Mouse (Mus musculus): ENCODE results near the gene Zfpl1. TPM values are rescaled to one million over a fixed set of nuclear protein-coding genes. Genes with fewer than 3 reads are reported as not detected.

Zfpl1 gene
- polyA plus RNA-seq, 1 experiment from 2014 or later = 77.7 TPM

DNA sequence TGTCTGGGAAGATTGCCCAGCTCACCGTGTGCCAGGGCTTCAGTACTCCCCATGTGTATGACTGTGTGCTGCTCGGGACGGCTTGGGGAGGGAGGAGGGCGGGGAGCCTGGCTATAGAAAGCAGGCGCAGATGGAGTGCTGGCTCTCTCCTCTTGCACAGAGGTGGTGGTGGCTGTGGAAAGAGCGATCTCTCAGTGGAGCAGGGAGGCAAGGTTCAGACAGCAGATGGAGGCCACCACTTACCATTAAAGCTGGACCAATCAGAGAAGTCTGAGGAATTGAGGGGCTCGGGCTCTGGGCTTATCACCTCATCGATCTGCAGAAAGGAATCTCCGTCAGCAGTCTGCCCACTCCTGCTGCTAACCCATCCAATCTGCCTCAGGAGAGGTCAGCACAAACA, 2.6 kb downstream of the Zfpl1 start, which contains the start of gene Gm28374:
Gm28374 (minus strand) TSS at position 101 of the 400 bp plus-strand sequence.
- no peak within 1 kb of the TSS for H3K9ac ChIP-seq (replicated peaks; ENCODE audit: low read depth, low read length)
- peaks cover 11% of the 10 kb centered on the region for H3K4me1 ChIP-seq (ENCODE audit: control insufficient read depth, insufficient read depth, low read length)
- no peak within 1 kb of the TSS for H3K4me3 ChIP-seq (ENCODE audit: low read depth, low read length)
- no peaks in the 10 kb centered on the region for H3K27me3 ChIP-seq (ENCODE audit: control insufficient read depth, insufficient read depth, low read length)
- peaks cover 34% of the 10 kb centered on the region for H3K36me3 ChIP-seq (ENCODE audit: control insufficient read depth, insufficient read depth, low read length)
- WGBS = 89% methylated on average over 9 of the region's 9 CpGs
- H3K4me2 ChIP-seq (replicated peaks; ENCODE audit: low read depth, low read length) = no peak within 1 kb of the TSS
- no peak for ATAC-seq (ENCODE audit: insufficient number of reproducible peaks, insufficient read depth, low FRiP score, low read depth)
- H3K27ac ChIP-seq (ENCODE audit: low read length) = no peak within 1 kb of the TSS
- no peaks in the 10 kb centered on the region for H3K9me3 ChIP-seq (ENCODE audit: control insufficient read depth, low read depth, low read length)

- Histone ChIP-seq H3K9ac (replicated peaks; ENCODE audit: low read depth, low read length) (no peak within 1 kb of the TSS), H3K9me3 (ENCODE audit: control insufficient read depth, low read depth, low read length) (no peaks in the 10 kb centered on the region), H3K36me3 (ENCODE audit: control insufficient read depth, insufficient read depth, low read length) (peaks cover 31% of the 10 kb centered on the region), H3K4me2 (replicated peaks; ENCODE audit: low read depth, low read length) (no peak within 1 kb of the TSS), H3K27me3 (ENCODE audit: control insufficient read depth, insufficient read depth, low read length) (no peaks in the 10 kb centered on the region), H3K4me1 (ENCODE audit: control insufficient read depth, insufficient read depth, low read length) (peaks cover 14% of the 10 kb centered on the region), H3K4me3 (ENCODE audit: low read depth, low read length) (no peak within 1 kb of the TSS), H3K27ac (ENCODE audit: low read length) (no peak within 1 kb of the TSS)
- 89% methylated on average over 12 of the region's 12 CpGs for WGBS
- no peak for ATAC-seq (ENCODE audit: insufficient number of reproducible peaks, insufficient read depth, low FRiP score, low read depth)
Measured at GRCm38 (mm10) chr19:6079983-6080480, 4.7 kb downstream of the Zfpl1 start, which contains the start of gene Tmem262. Tmem262 (plus strand) TSS chr19:6080033.

GRCm38 (mm10) chr19:6076564-6077393, 8.0 kb downstream of the Zfpl1 start, which contains the start of gene Vps51:
Vps51 (minus strand) TSS chr19:6077231.
- peak; percentile 84 for ATAC-seq (ENCODE audit: insufficient number of reproducible peaks, insufficient read depth, low FRiP score, low read depth)
- Histone ChIP-seq H3K9ac (replicated peaks; ENCODE audit: low read depth, low read length) (peak within 1 kb of the TSS; percentile 65), H3K27ac (ENCODE audit: low read length) (peak within 1 kb of the TSS; percentile 85), H3K27me3 (ENCODE audit: control insufficient read depth, insufficient read depth, low read length) (no peaks in the 10 kb centered on the region), H3K4me3 (ENCODE audit: low read depth, low read length) (peak within 1 kb of the TSS; percentile 79), H3K4me2 (replicated peaks; ENCODE audit: low read depth, low read length) (peak within 1 kb of the TSS; percentile 86), H3K9me3 (ENCODE audit: control insufficient read depth, low read depth, low read length) (no peaks in the 10 kb centered on the region), H3K4me1 (ENCODE audit: control insufficient read depth, insufficient read depth, low read length) (peaks cover 7% of the 10 kb centered on the region; the same call in 1 of the 2 replicates), H3K36me3 (ENCODE audit: control insufficient read depth, insufficient read depth, low read length) (peaks cover 30% of the 10 kb centered on the region)
- 1% methylated on average over 33 of the region's 33 CpGs for WGBS

DNA sequence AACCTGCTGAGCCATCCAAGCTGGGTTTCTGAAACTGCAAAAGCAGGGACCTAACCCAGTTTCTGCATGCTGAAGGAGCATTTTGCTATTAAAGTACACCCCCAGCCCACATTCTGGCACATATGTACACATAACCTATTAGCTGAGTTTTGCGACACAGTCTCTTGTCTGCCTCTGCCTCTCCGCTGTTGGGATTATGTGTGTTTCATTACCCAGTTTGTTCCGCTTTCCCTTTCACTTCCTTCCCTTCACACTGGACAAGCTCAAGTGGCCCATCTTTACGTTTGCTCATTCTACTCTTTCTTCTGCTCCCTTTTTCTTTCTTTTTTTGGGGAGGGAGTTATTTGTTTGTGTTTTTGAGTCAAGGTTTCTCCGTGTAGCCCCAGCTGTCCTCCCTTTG, 10.9 kb downstream of the Zfpl1 start:
- no peak overlapping the region for H3K4me2 ChIP-seq (replicated peaks; ENCODE audit: low read depth, low read length)
- H3K4me1 ChIP-seq (ENCODE audit: control insufficient read depth, insufficient read depth, low read length) = peaks cover 7% of the 10 kb centered on the region; the same call in 1 of the 2 replicates
- WGBS = 93% methylated on average over 5 of the region's 5 CpGs
- ATAC-seq (ENCODE audit: insufficient number of reproducible peaks, insufficient read depth, low FRiP score, low read depth) = no peak
- H3K4me3 ChIP-seq (ENCODE audit: low read depth, low read length) = no peak overlapping the region
- H3K36me3 ChIP-seq (ENCODE audit: control insufficient read depth, insufficient read depth, low read length) = peaks cover 25% of the 10 kb centered on the region
- no peaks in the 10 kb centered on the region for H3K9me3 ChIP-seq (ENCODE audit: control insufficient read depth, low read depth, low read length)
- no peaks in the 10 kb centered on the region for H3K27me3 ChIP-seq (ENCODE audit: control insufficient read depth, insufficient read depth, low read length)
- H3K27ac ChIP-seq (ENCODE audit: low read length) = no peak overlapping the region
- H3K9ac ChIP-seq (replicated peaks; ENCODE audit: low read depth, low read length) = no peak overlapping the region

DNA sequence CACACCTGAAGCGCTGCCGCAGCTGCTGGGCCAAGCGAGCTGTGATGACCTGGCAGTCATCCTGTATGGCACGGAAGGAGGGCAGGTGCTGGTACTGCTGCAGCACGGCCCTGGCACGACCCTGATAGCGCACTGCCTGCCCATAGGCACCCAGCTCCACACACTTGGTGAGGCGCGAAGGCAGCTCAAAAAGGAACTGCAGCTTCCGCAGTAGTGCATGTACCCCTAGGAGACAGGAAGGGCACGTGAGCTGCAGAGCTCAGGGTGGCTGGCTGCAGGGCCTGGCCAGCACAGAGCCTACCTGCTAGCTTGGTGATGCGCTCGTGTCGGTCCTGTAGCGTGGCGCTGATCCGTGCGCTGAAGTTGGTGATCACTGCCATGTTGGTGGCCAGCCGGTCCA, 13.5 kb downstream of the Zfpl1 start:
- WGBS = 92% methylated on average over 19 of the region's 19 CpGs
- no peak for ATAC-seq (ENCODE audit: insufficient number of reproducible peaks, insufficient read depth, low FRiP score, low read depth)
- Histone ChIP-seq H3K9ac (replicated peaks; ENCODE audit: low read depth, low read length) (no peak overlapping the region), H3K4me3 (ENCODE audit: low read depth, low read length) (no peak overlapping the region), H3K36me3 (ENCODE audit: control insufficient read depth, insufficient read depth, low read length) (peaks cover 25% of the 10 kb centered on the region), H3K4me1 (ENCODE audit: control insufficient read depth, insufficient read depth, low read length) (peaks cover 13% of the 10 kb centered on the region; the same call in 1 of the 2 replicates), H3K4me2 (replicated peaks; ENCODE audit: low read depth, low read length) (no peak overlapping the region), H3K9me3 (ENCODE audit: control insufficient read depth, low read depth, low read length) (no peaks in the 10 kb centered on the region), H3K27me3 (ENCODE audit: control insufficient read depth, insufficient read depth, low read length) (no peaks in the 10 kb centered on the region), H3K27ac (ENCODE audit: low read length) (no peak overlapping the region)

DNA sequence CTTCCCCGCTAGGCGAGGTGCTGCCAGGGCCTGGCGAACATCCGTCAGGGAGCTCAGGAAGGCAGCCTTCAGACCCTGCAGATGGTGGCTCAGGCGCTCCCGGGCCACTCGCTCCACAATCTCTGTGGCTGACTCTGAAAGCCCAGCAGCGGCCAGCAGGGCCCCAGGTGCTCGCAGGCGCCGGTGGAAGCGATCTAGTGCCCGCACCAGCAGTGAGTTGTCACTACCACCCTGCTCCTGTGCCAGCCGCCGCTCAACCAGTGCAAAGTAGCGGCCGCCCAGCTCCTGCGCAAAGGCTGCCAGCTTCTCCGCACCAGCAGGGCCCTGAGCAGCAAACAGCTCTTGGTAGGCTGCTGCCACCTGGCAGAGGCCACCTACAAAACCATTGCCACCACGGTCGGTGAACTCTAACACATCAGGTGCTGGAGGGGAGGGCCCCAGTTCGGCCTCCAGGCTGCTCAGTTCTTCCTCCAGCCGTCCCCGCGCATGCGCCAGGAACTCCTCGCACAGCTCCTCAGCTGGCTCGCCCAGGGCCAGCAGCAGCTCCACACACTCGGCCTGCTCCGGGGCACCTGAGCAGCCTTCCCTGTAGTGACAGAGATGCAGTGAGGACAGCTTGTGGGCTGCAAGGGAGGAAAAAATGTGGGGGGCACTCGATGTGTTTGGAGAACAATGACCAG, 14.0 kb downstream of the Zfpl1 start:
- Histone ChIP-seq H3K27me3 (ENCODE audit: control insufficient read depth, insufficient read depth, low read length) (no peaks in the 10 kb centered on the region), H3K36me3 (ENCODE audit: control insufficient read depth, insufficient read depth, low read length) (peaks cover 25% of the 10 kb centered on the region), H3K4me2 (replicated peaks; ENCODE audit: low read depth, low read length) (no peak overlapping the region), H3K9me3 (ENCODE audit: control insufficient read depth, low read depth, low read length) (no peaks in the 10 kb centered on the region), H3K4me1 (ENCODE audit: control insufficient read depth, insufficient read depth, low read length) (peaks cover 8% of the 10 kb centered on the region; the same call in 1 of the 2 replicates), H3K27ac (ENCODE audit: low read length) (no peak overlapping the region), H3K4me3 (ENCODE audit: low read depth, low read length) (no peak overlapping the region), H3K9ac (replicated peaks; ENCODE audit: low read depth, low read length) (no peak overlapping the region)
- 92% methylated on average over 31 of the region's 31 CpGs for WGBS
- no peak for ATAC-seq (ENCODE audit: insufficient number of reproducible peaks, insufficient read depth, low FRiP score, low read depth)

- Histone ChIP-seq H3K27ac (ENCODE audit: low read length) (no peak overlapping the region), H3K27me3 (ENCODE audit: control insufficient read depth, insufficient read depth, low read length) (no peaks in the 10 kb centered on the region), H3K4me2 (replicated peaks; ENCODE audit: low read depth, low read length) (no peak overlapping the region), H3K4me1 (ENCODE audit: control insufficient read depth, insufficient read depth, low read length) (peaks cover 8% of the 10 kb centered on the region; the same call in 1 of the 2 replicates), H3K4me3 (ENCODE audit: low read depth, low read length) (no peak overlapping the region), H3K9ac (replicated peaks; ENCODE audit: low read depth, low read length) (no peak overlapping the region), H3K9me3 (ENCODE audit: control insufficient read depth, low read depth, low read length) (no peaks in the 10 kb centered on the region), H3K36me3 (ENCODE audit: control insufficient read depth, insufficient read depth, low read length) (peaks cover 18% of the 10 kb centered on the region)
- 92% methylated on average over 10 of the region's 10 CpGs for WGBS
- no peak for ATAC-seq (ENCODE audit: insufficient number of reproducible peaks, insufficient read depth, low FRiP score, low read depth)
Measured at GRCm38 (mm10) chr19:6069851-6070250, 14.9 kb downstream of the Zfpl1 start.

GRCm38 (mm10) chr19:6068951-6069350, 15.8 kb downstream of the Zfpl1 start:
- H3K4me1 ChIP-seq (ENCODE audit: control insufficient read depth, insufficient read depth, low read length) = peaks cover 8% of the 10 kb centered on the region; the same call in 1 of the 2 replicates
- no peak overlapping the region for H3K9ac ChIP-seq (replicated peaks; ENCODE audit: low read depth, low read length)
- peaks cover 14% of the 10 kb centered on the region for H3K36me3 ChIP-seq (ENCODE audit: control insufficient read depth, insufficient read depth, low read length)
- H3K9me3 ChIP-seq (ENCODE audit: control insufficient read depth, low read depth, low read length) = no peaks in the 10 kb centered on the region
- no peaks in the 10 kb centered on the region for H3K27me3 ChIP-seq (ENCODE audit: control insufficient read depth, insufficient read depth, low read length)
- H3K4me3 ChIP-seq (ENCODE audit: low read depth, low read length) = no peak overlapping the region
- H3K27ac ChIP-seq (ENCODE audit: low read length) = no peak overlapping the region
- 68% methylated on average over 4 of the region's 4 CpGs for WGBS
- ATAC-seq (ENCODE audit: insufficient number of reproducible peaks, insufficient read depth, low FRiP score, low read depth) = no peak
- H3K4me2 ChIP-seq (replicated peaks; ENCODE audit: low read depth, low read length) = no peak overlapping the region

Measured in stomach, embryonic 14.5 days (tissue).